Comparison of ENCODE assay signal across 10 mouse cellular contexts in the genomic region with DNA sequence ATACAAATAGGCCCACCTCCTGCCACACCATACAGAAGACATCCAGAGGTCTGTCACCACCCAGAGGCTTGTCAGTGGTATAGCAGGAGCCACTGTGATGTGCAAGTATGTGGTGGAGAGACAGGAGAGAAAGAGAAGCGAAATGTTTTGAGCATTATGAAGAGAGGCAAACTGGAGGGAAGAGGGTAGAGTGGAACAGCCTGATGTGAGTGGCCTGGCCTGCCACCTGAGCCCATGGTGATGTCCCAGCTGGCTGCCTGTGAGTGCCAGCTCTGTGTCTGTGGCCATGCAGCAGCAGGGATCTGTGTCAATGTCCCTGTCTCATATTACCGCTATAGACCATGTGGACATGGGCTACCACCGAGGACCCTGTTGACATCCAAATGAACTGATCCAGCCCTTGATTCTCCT.
DNase-seq lines count a peak whose midpoint lies in the region; ATAC-seq and TF ChIP-seq lines count a peak whose summit lies in the region.
"Had no signal": no experiment of that assay in that cellular context is flagged by ENCODE, and none has a peak within 500 bp of the region (broad histone marks: within the 10 kb centered on the region; RNA-seq: fewer than 3 reads in every experiment).

No protein-coding gene starts in this region.

- no peaks in the 10 kb centered on the region for H3K36me3 ChIP-seq in hindbrain, embryonic 11.5 days (ENCODE audit: control insufficient read depth, insufficient read depth, low read length)
- H3K36me3 ChIP-seq: liver, embryonic 15.5 days had no signal

- no peak overlapping the region for H3K27ac ChIP-seq in gastrocnemius, adult 2 months
- no peak overlapping the region for H3K27ac ChIP-seq in hindbrain, embryonic 11.5 days (ENCODE audit: low read depth, low read length)
- H3K27ac ChIP-seq: liver, embryonic 15.5 days had no signal

- no peak overlapping the region for H3K9ac ChIP-seq in hindbrain, embryonic 11.5 days (ENCODE audit: low read depth, low read length)
- H3K9ac ChIP-seq: liver, embryonic 15.5 days had no signal

- intact Hi-C loops in gastrocnemius, adult 2 months (cut with DNase I) = no loop called here
- intact Hi-C loops in heart, postnatal 25 days (cut with DNase I) = no loop called here

- no peak overlapping the region for H3K4me2 ChIP-seq in hindbrain, embryonic 11.5 days (replicated peaks; ENCODE audit: low read depth, low read length)
- H3K4me2 ChIP-seq: liver, embryonic 15.5 days had no signal

- ATAC-seq in hindbrain, embryonic 11.5 days (ENCODE audit: low FRiP score) = no peak

- no peak for DNase-seq in gastrocnemius, adult 2 months
- no peak for DNase-seq in gastrocnemius, postnatal 10 days
- DNase-seq in 3T3-L1 (ENCODE audit: low read depth, low spot score) = peak; percentile 27
- DNase-seq in brain, adult 2 months (ENCODE audit: low read depth, low spot score) = peak; percentile 67
- peak; percentile 1 for DNase-seq in hindbrain, embryonic 11.5 days (ENCODE audit: low spot score)
- no peak for DNase-seq in testis, postnatal 10 days (ENCODE audit: low spot score)
- DNase-seq in adrenal gland, adult 2 months = no peak
- DNase-seq in heart, postnatal 25 days (ENCODE audit: low spot score) = no peak
- DNase-seq: heart, adult 18-20 months had no signal

- no peak overlapping the region for H3K4me3 ChIP-seq in gastrocnemius, adult 2 months
- H3K4me3 ChIP-seq in hindbrain, embryonic 11.5 days (ENCODE audit: low read depth, low read length) = no peak overlapping the region
- H3K4me3 ChIP-seq: liver, embryonic 15.5 days had no signal

- no peaks in the 10 kb centered on the region for H3K9me3 ChIP-seq in hindbrain, embryonic 11.5 days (ENCODE audit: control insufficient read depth, low read length)
- H3K9me3 ChIP-seq: liver, embryonic 15.5 days had no signal

- 70% methylated on average over 3 of the region's 3 CpGs for WGBS in hindbrain, embryonic 11.5 days

- no peaks in the 10 kb centered on the region for H3K4me1 ChIP-seq in hindbrain, embryonic 11.5 days (replicated peaks; ENCODE audit: control insufficient read depth, insufficient read depth, low read length)
- H3K4me1 ChIP-seq: liver, embryonic 15.5 days had no signal

- peak; percentile 3; the same call in 1 of the 2 replicates for TF ChIP-seq CTCF in gastrocnemius, adult 2 months (IDR thresholded peaks at IDR 0.05)

- H3K27me3 ChIP-seq in hindbrain, embryonic 11.5 days (ENCODE audit: control insufficient read depth, insufficient read depth, low read length) = no peaks in the 10 kb centered on the region
- H3K27me3 ChIP-seq: liver, embryonic 15.5 days had no signal

Comparison
In these comparisons a context has a peak if more than half of its experiments do, and no peak if none do; other contexts are left out.
1. DNase-seq: peak in 3T3-L1 (single experiment), brain, adult 2 months (single experiment) and hindbrain, embryonic 11.5 days (single experiment); none in gastrocnemius, adult 2 months (single experiment), gastrocnemius, postnatal 10 days (single experiment), testis, postnatal 10 days (single experiment), adrenal gland, adult 2 months (single experiment) and heart, postnatal 25 days (single experiment).